Mouse (Mus musculus) stomach, embryonic 16.5 days (tissue): ENCODE data around the gene Ikzf1. TPM values are rescaled to one million over a fixed set of nuclear protein-coding genes. Genes with fewer than 3 reads are reported as not detected.

Experiments used
- ATAC-seq: fragments of 200-750 bp; cut with Nextera tagmentation; 2 replicates; pipeline ENCODE4 v1.8.0; 2017; ENCODE audit warnings: moderate number of reproducible peaks, moderate TSS enrichment; ENCODE audit not compliant: insufficient read depth, low FRiP score
- H3K27ac ChIP-seq: fragments of 300-500 bp; sonication (generic); 2 replicates; pipeline ENCODE4 v1.5.1; 2014; ENCODE audit warnings: low read length
- H3K27me3 ChIP-seq: fragments of 300-500 bp; sonication (generic); 2 replicates; pipeline ENCODE4 v1.6.1; 2014; ENCODE audit warnings: low read length, control low read depth, mixed read lengths; ENCODE audit not compliant: control insufficient read depth, insufficient read depth
- H3K36me3 ChIP-seq: fragments of 300-500 bp; sonication (generic); 2 replicates; pipeline ENCODE4 v1.6.1; 2014; ENCODE audit warnings: low read length; ENCODE audit not compliant: control insufficient read depth, insufficient read depth
- H3K4me1 ChIP-seq: fragments of 300-500 bp; sonication (generic); 2 replicates; pipeline ENCODE4 v1.6.1; 2014; ENCODE audit warnings: low read length, control low read depth, mixed read lengths; ENCODE audit not compliant: control insufficient read depth, insufficient read depth
- H3K4me2 ChIP-seq: fragments of 300-500 bp; sonication (generic); 2 replicates; pipeline ENCODE4 v1.6.1; 2014; ENCODE audit warnings: low read depth, low read length, mixed read lengths
- H3K4me3 ChIP-seq: fragments of 300-500 bp; sonication (generic); replicated peaks from 2 replicates; pipeline ENCODE4 v1.5.1; 2014; ENCODE audit warnings: mild to moderate bottlenecking, low read length
- H3K9ac ChIP-seq: fragments of 300-500 bp; sonication (generic); 2 replicates; pipeline ENCODE4 v1.6.1; 2014; ENCODE audit warnings: low read length
- H3K9me3 ChIP-seq: fragments of 300-500 bp; sonication (generic); replicated peaks from 2 replicates; pipeline ENCODE4 v1.6.1; 2016; ENCODE audit warnings: low read length, control low read depth; ENCODE audit not compliant: control insufficient read depth
- WGBS: fragments of 180-500 bp; shearing (Covaris S2); extraction: QIAGEN DNeasy Blood & Tissue Kit; methylation state at CpG from one replicate; pipeline ENCODE4 v1.1.7; 2014; 5-methylcytosine and 5-hydroxymethylcytosine counted together
- polyA plus RNA-seq: library from polyadenylated mRNA; unstranded; fragments of >200 nt; fragmentation: Nextera tagmentation; extraction: Ambion mirVana; gene quantifications from 2 replicates; pipeline ENCODE4 v1.2.1, GENCODE M21; 2015

Gene Ikzf1
- polyA plus RNA-seq, 1 experiment from 2014 or later, result 3.5 TPM

DNA sequence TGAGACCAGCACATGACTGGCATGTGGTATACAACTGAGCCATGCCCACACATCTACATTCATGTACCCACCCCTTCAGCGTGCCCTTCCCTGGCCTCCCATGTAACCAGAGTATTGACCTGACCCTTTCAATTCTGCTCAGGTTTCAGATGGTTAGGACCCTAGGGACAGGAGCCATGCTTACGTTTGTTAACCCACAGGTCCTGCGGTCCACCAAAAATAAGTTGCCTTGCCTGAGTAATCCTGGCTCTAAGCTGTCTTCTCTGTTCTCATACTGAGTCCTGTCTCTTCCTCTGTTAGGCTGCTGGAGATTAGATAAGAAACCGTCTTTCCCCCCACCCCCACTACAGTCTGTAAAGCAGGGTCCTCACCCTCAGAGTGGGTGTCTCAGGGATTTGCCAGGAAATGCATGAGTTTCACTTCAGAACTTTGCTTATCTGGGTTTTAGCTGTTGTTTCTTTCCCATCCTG is 42.0 kb downstream of the Ikzf1 start:
- no peaks in the 10 kb centered on the region for H3K9me3 ChIP-seq

GRCm38 (mm10) chr11:11727936-11728556 is 43.2 kb downstream of the Ikzf1 start:
- no peak for ATAC-seq
- Histone ChIP-seq H3K36me3 (no peaks in the 10 kb centered on the region), H3K9me3 (no peaks in the 10 kb centered on the region), H3K27ac (no peak overlapping the region), H3K27me3 (no peaks in the 10 kb centered on the region; the same call in 1 of the 2 replicates), H3K4me3 (no peak overlapping the region), H3K9ac (no peak overlapping the region), H3K4me2 (no peak overlapping the region), H3K4me1 (no peaks in the 10 kb centered on the region; the same call in 1 of the 2 replicates)
- 85% methylated on average over 10 of the region's 10 CpGs for WGBS

More for the DNA sequence above, 42.0 kb downstream of the Ikzf1 start:
- Histone ChIP-seq H3K27me3 (no peaks in the 10 kb centered on the region; the same call in 1 of the 2 replicates), H3K9ac (no peak overlapping the region), H3K4me1 (no peaks in the 10 kb centered on the region; the same call in 1 of the 2 replicates), H3K27ac (no peak overlapping the region), H3K36me3 (no peaks in the 10 kb centered on the region), H3K4me3 (no peak overlapping the region), H3K4me2 (no peak overlapping the region)
- no peak for ATAC-seq
- WGBS, result 63% methylated on average over 4 of the region's 4 CpGs

- Histone ChIP-seq H3K9me3 (no peaks in the 10 kb centered on the region), H3K4me3 (no peak overlapping the region), H3K9ac (no peak overlapping the region), H3K4me2 (no peak overlapping the region), H3K4me1 (no peaks in the 10 kb centered on the region; the same call in 1 of the 2 replicates), H3K27me3 (no peaks in the 10 kb centered on the region), H3K27ac (no peak overlapping the region), H3K36me3 (no peaks in the 10 kb centered on the region)
- ATAC-seq, result peak; percentile 62
- WGBS, result 81% methylated on average over 6 of the region's 6 CpGs
These were observed 44.4 kb downstream of the Ikzf1 start for GRCm38 (mm10) chr11:11729216-11729615.

DNA sequence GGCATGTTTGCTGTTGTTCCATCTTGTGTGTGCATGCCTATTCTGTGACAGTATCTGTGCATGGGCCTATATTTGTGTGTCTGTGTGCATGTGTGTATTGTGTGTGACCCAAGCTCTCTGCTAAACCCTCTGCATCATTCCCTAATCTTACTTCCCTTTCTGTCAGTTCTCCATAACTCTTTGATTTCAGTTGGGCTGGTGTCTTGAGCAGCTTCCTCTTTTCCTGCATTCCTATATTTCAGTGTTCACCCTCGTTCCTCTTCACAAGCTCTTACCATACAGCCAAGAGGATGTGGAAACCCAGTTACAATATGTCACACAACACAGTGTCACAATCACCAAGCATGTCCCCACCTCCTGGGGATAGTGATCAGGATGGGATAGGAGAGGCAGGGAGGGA is 45.3 kb downstream of the Ikzf1 start:
- no peak overlapping the region for H3K4me2 ChIP-seq
- no peaks in the 10 kb centered on the region for H3K36me3 ChIP-seq
- H3K4me3 ChIP-seq, result no peak overlapping the region
- WGBS, result 71% methylated on average over 1 of the region's 1 CpGs
- no peak overlapping the region for H3K9ac ChIP-seq
- no peak for ATAC-seq
- H3K4me1 ChIP-seq, result no peaks in the 10 kb centered on the region; the same call in 1 of the 2 replicates
- H3K27ac ChIP-seq, result no peak overlapping the region
- no peaks in the 10 kb centered on the region for H3K9me3 ChIP-seq
- no peaks in the 10 kb centered on the region for H3K27me3 ChIP-seq

GRCm38 (mm10) chr11:11731727-11732126 is 46.9 kb downstream of the Ikzf1 start:
- Histone ChIP-seq H3K36me3 (no peaks in the 10 kb centered on the region), H3K4me3 (no peak overlapping the region), H3K27ac (no peak overlapping the region), H3K27me3 (no peaks in the 10 kb centered on the region), H3K4me2 (no peak overlapping the region), H3K9ac (no peak overlapping the region), H3K4me1 (no peaks in the 10 kb centered on the region; the same call in 1 of the 2 replicates), H3K9me3 (no peaks in the 10 kb centered on the region)
- WGBS, result 91% methylated on average over 1 of the region's 1 CpGs
- no peak for ATAC-seq

DNA sequence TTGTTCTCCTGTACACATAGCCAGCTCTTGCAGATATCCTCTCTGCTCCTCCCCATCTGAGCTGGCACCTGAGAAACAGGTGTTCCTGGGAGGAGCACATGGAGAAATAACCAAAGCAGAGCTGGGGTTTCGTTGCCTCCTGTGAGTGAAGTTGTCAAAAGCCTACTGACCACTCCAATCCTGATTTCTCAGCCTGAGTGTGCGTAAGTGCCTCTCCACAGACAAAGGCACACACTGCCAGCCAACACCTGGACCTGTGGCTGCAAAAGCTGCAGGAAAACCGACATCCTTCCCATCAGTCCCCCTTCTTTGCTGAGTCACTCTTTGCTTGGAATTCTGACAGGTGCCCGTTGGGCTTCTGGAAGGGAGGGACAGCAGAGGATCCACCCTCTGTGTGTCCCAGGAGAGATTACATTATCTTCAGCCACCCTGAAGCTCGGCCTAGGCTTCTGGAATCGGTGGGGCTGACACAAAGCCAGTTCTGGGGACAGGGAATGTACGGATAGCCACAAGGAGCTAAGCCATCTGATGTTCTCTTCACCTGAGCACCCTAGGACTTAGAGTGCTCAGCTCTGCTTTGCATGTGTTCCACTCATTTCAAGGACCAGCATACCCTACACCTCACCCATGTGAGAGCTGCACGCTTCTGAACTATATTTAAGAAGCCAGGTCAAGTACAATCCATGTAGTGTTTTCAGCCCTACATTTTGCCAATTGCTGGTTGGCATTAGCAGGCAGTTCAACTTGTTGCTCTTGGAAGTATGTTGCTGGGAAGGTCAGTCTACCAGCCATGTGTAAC is 48.4 kb downstream of the Ikzf1 start:
- Histone ChIP-seq H3K27me3 (no peaks in the 10 kb centered on the region), H3K4me2 (no peak overlapping the region), H3K9ac (no peak overlapping the region), H3K27ac (no peak overlapping the region), H3K4me1 (no peaks in the 10 kb centered on the region; the same call in 1 of the 2 replicates), H3K4me3 (no peak overlapping the region), H3K9me3 (no peaks in the 10 kb centered on the region), H3K36me3 (no peaks in the 10 kb centered on the region)
- whole genome bisulfite sequencing, result 72% methylated on average over 8 of the region's 8 CpGs
- ATAC-seq, result peak; percentile 66; the same call in 1 of the 2 replicates

- Histone ChIP-seq H3K27me3 (no peaks in the 10 kb centered on the region), H3K9ac (no peak overlapping the region), H3K36me3 (no peaks in the 10 kb centered on the region), H3K9me3 (no peaks in the 10 kb centered on the region), H3K4me3 (no peak overlapping the region), H3K27ac (no peak overlapping the region), H3K4me1 (no peaks in the 10 kb centered on the region), H3K4me2 (no peak overlapping the region)
- WGBS, result 74% methylated on average over 6 of the region's 6 CpGs
- ATAC-seq, result no peak
These were observed 50.4 kb downstream of the Ikzf1 start for GRCm38 (mm10) chr11:11735155-11735554.

GRCm38 (mm10) chr11:11736948-11737347 is 52.1 kb downstream of the Ikzf1 start:
- H3K4me2 ChIP-seq, result no peak overlapping the region
- no peak overlapping the region for H3K4me3 ChIP-seq
- H3K27me3 ChIP-seq, result no peaks in the 10 kb centered on the region
- ATAC-seq, result no peak
- H3K27ac ChIP-seq, result no peak overlapping the region
- H3K9ac ChIP-seq, result no peak overlapping the region
- no peaks in the 10 kb centered on the region for H3K4me1 ChIP-seq
- H3K9me3 ChIP-seq, result no peaks in the 10 kb centered on the region
- H3K36me3 ChIP-seq, result no peaks in the 10 kb centered on the region
- WGBS, result 73% methylated on average over 4 of the region's 4 CpGs

- H3K4me3 ChIP-seq, result no peak overlapping the region
- H3K27ac ChIP-seq, result no peak overlapping the region
- 66% methylated on average over 2 of the region's 2 CpGs for WGBS
- no peak overlapping the region for H3K4me2 ChIP-seq
- no peaks in the 10 kb centered on the region for H3K9me3 ChIP-seq
- no peak for ATAC-seq
- H3K27me3 ChIP-seq, result no peaks in the 10 kb centered on the region
- H3K4me1 ChIP-seq, result no peaks in the 10 kb centered on the region
- H3K36me3 ChIP-seq, result no peaks in the 10 kb centered on the region
- H3K9ac ChIP-seq, result no peak overlapping the region
These were observed 52.8 kb downstream of the Ikzf1 start for GRCm38 (mm10) chr11:11737562-11737961.
